Mouse (Mus musculus) stomach, embryonic 16.5 days (tissue): ENCODE data around the gene Zdhhc9. TPM values are rescaled to one million over a fixed set of nuclear protein-coding genes. Genes with fewer than 3 reads are reported as not detected.

ENCODE experiments used
- ATAC-seq: fragments of 200-750 bp; cut with Nextera tagmentation; 2 replicates; pipeline ENCODE4 v1.8.0; 2017; ENCODE audit warnings: moderate number of reproducible peaks, moderate TSS enrichment; ENCODE audit not compliant: insufficient read depth, low FRiP score
- H3K27ac ChIP-seq: fragments of 300-500 bp; sonication (generic); 2 replicates; pipeline ENCODE4 v1.5.1; 2014; ENCODE audit warnings: low read length
- H3K27me3 ChIP-seq: fragments of 300-500 bp; sonication (generic); 2 replicates; pipeline ENCODE4 v1.6.1; 2014; ENCODE audit warnings: low read length, control low read depth, mixed read lengths; ENCODE audit not compliant: control insufficient read depth, insufficient read depth
- H3K36me3 ChIP-seq: fragments of 300-500 bp; sonication (generic); 2 replicates; pipeline ENCODE4 v1.6.1; 2014; ENCODE audit warnings: low read length; ENCODE audit not compliant: control insufficient read depth, insufficient read depth
- H3K4me1 ChIP-seq: fragments of 300-500 bp; sonication (generic); 2 replicates; pipeline ENCODE4 v1.6.1; 2014; ENCODE audit warnings: low read length, control low read depth, mixed read lengths; ENCODE audit not compliant: control insufficient read depth, insufficient read depth
- H3K4me2 ChIP-seq: fragments of 300-500 bp; sonication (generic); 2 replicates; pipeline ENCODE4 v1.6.1; 2014; ENCODE audit warnings: low read depth, low read length, mixed read lengths
- H3K4me3 ChIP-seq: fragments of 300-500 bp; sonication (generic); replicated peaks from 2 replicates; pipeline ENCODE4 v1.5.1; 2014; ENCODE audit warnings: mild to moderate bottlenecking, low read length
- H3K9ac ChIP-seq: fragments of 300-500 bp; sonication (generic); 2 replicates; pipeline ENCODE4 v1.6.1; 2014; ENCODE audit warnings: low read length
- H3K9me3 ChIP-seq: fragments of 300-500 bp; sonication (generic); replicated peaks from 2 replicates; pipeline ENCODE4 v1.6.1; 2016; ENCODE audit warnings: low read length, control low read depth; ENCODE audit not compliant: control insufficient read depth
- WGBS: fragments of 180-500 bp; shearing (Covaris S2); extraction: QIAGEN DNeasy Blood & Tissue Kit; methylation state at CpG from one replicate; pipeline ENCODE4 v1.1.7; 2014; 5-methylcytosine and 5-hydroxymethylcytosine counted together
- polyA plus RNA-seq: library from polyadenylated mRNA; unstranded; fragments of >200 nt; fragmentation: Nextera tagmentation; extraction: Ambion mirVana; gene quantifications from 2 replicates; pipeline ENCODE4 v1.2.1, GENCODE M21; 2015

Gene Zdhhc9
- polyA plus RNA-seq, 1 experiment from 2014 or later: 6.1 TPM

DNA sequence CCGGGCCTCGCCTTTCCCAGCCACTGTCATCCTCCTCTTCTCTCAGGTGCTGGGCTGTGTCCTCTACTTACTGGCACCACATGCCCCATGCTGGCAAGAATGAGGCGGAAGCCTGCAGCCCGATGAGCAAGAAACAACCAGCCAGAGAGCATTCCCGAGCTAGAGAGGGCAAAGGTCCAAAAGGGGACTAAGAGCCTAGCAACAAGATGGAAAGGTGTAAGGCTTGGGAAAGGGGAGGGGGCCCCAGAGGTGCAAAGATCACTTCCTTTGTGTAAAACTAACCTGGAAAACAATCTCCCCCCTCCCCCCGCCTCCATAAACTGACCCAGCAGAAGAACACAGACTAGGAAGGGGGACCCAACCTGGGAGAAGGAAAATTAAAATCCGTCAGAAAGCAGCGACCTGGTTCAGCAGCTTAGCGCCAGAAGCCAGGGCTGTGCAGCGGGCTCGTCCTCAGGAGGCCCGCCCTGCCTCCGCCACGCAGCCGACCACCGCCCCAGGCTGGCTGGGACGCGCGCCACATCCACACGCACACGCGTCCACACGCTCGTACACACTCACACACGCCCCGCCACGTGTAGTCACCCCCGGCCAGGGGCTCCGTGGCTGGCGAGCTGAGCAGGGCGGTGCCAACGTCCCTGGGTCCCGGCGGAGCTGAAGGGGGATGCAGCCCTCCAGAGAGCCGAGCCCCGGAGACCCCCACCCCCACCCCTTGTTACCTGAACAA, 754 bp downstream of the Zdhhc9 start:
- WGBS: 9% methylated on average over 36 of the region's 36 CpGs

DNA sequence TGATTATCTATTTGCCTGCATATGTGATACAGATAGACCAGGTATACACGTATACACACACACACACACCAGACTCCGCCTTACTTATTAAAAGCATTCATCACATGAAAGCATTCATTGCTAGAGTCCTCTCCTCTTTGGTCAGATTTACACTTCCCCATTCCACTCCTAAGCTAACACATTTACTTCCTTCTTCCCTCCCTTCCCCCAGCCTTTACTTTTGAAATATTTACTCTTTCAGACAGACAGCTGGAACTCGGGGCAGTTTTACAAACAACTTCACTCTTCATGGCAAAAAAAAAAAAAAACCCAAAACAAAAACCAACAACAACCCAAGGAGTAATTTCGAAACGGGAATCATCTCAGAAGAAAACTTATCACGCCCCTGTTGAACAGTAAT, 4.2 kb downstream of the Zdhhc9 start:
- no peak for ATAC-seq

More for the DNA sequence above, 754 bp downstream of the Zdhhc9 start:
- no peaks in the 10 kb centered on the region for H3K36me3 ChIP-seq
- H3K27ac ChIP-seq: peak overlapping the region; percentile 67
- H3K4me2 ChIP-seq: peak overlapping the region; percentile 49
- H3K4me3 ChIP-seq: peak overlapping the region; percentile 72
- peak overlapping the region; percentile 74 for H3K9ac ChIP-seq
- H3K9me3 ChIP-seq: no peaks in the 10 kb centered on the region
- H3K4me1 ChIP-seq: no peaks in the 10 kb centered on the region
- peak; percentile 76 for ATAC-seq
- no peaks in the 10 kb centered on the region for H3K27me3 ChIP-seq

DNA sequence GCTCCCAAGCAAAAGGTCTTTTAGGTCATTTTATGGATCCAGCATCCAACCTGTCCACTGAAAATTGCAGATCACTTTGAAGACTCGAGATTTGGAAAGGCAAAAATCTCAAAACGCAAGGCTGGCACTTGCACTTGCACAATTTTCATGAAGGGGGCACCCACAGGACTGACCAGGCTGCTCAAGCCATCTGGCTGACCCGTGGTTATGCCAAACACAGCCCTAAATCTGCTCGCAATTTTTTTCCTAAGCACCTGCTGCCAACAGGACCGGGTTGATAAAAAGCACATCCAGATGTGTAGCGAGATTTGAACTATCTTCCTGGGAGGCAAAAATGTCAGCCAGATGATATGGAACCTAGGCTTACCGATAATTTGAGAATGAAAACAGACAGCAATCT, 4.9 kb downstream of the Zdhhc9 start:
- ATAC-seq: no peak
- Histone ChIP-seq H3K27ac (no peak overlapping the region), H3K9me3 (no peaks in the 10 kb centered on the region), H3K4me1 (no peaks in the 10 kb centered on the region), H3K4me2 (no peak overlapping the region), H3K36me3 (no peaks in the 10 kb centered on the region), H3K27me3 (no peaks in the 10 kb centered on the region), H3K4me3 (no peak overlapping the region), H3K9ac (no peak overlapping the region)
- WGBS: 77% methylated on average over 7 of the region's 7 CpGs

More for the DNA sequence above, 4.2 kb downstream of the Zdhhc9 start:
- H3K36me3 ChIP-seq: no peaks in the 10 kb centered on the region
- no peaks in the 10 kb centered on the region for H3K4me1 ChIP-seq
- peak overlapping the region; percentile 19; the same call in 1 of the 2 replicates for H3K27ac ChIP-seq
- no peaks in the 10 kb centered on the region for H3K9me3 ChIP-seq
- H3K4me2 ChIP-seq: no peak overlapping the region
- no peaks in the 10 kb centered on the region for H3K27me3 ChIP-seq
- 69% methylated on average over 6 of the region's 6 CpGs for WGBS
- H3K4me3 ChIP-seq: no peak overlapping the region
- no peak overlapping the region for H3K9ac ChIP-seq

DNA sequence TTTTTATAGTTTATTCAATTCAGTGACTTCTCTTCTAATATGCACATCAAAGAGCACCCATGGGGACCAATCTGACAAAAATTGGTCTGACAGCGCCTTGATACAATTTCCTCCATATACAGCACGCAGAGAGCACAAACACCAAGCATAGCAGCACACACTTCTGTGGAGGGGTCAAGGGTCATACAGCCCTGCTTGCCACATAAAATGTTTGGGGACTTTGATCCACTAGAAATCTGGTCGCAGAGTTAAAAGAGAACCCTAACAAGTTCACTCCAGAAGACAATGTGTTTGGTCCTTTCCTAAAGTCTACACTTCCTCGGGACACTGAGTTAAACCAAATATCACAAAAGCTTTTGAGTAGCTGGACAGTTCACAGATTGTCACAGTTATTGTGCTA, 5.7 kb downstream of the Zdhhc9 start:
- Histone ChIP-seq H3K4me2 (no peak overlapping the region), H3K4me3 (no peak overlapping the region), H3K36me3 (no peaks in the 10 kb centered on the region), H3K9ac (no peak overlapping the region), H3K27me3 (no peaks in the 10 kb centered on the region), H3K4me1 (no peaks in the 10 kb centered on the region), H3K27ac (no peak overlapping the region), H3K9me3 (no peaks in the 10 kb centered on the region)
- 71% methylated on average over 4 of the region's 4 CpGs for WGBS
- no peak for ATAC-seq

DNA sequence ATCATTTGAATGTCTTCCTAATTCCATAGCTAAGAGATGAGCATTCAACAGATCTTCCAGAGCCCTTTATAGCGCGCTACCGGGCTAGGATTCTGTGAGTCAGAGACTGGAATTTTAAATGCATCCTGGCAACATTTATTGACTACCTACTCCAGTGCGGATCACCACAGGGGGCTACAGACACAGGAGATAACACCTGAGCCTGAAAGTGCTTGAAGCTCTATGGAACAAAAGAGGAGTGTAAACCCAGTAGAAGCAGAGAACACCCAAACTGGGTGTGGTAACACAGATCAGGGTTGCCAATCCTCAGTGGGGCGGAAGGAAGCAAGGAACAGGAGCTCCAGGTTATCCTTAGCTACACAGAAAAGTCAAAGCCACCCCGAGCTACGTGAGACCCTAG, 6.2 kb downstream of the Zdhhc9 start:
- Histone ChIP-seq H3K27me3 (no peaks in the 10 kb centered on the region), H3K36me3 (no peaks in the 10 kb centered on the region), H3K9ac (no peak overlapping the region), H3K4me2 (no peak overlapping the region), H3K27ac (no peak overlapping the region), H3K9me3 (no peaks in the 10 kb centered on the region), H3K4me3 (no peak overlapping the region), H3K4me1 (no peaks in the 10 kb centered on the region)
- WGBS: 81% methylated on average over 7 of the region's 7 CpGs
- ATAC-seq: no peak

DNA sequence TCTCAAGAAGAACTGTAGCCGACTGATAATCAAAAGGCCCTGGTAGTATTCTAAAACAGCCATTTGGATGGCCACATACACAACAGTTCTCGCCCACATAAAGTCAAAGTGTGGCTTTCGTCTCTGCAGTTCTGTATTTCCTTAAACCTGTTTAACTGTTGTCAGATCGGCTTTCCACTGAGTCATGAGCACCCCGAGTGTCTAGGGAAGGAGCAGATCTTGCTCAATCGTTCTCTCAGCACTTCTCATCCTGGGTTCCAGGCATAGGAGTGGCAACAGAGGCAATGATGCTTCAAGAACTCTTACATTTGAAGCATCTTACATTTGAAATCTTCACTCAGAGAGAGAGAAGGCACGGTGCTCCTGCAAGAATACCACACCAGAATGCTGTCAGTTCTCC, 6.7 kb downstream of the Zdhhc9 start:
- Histone ChIP-seq H3K27me3 (no peaks in the 10 kb centered on the region), H3K27ac (no peak overlapping the region), H3K9me3 (no peaks in the 10 kb centered on the region), H3K9ac (no peak overlapping the region), H3K4me2 (no peak overlapping the region), H3K4me3 (no peak overlapping the region), H3K4me1 (no peaks in the 10 kb centered on the region), H3K36me3 (no peaks in the 10 kb centered on the region)
- 77% methylated on average over 7 of the region's 7 CpGs for WGBS
- ATAC-seq: no peak

DNA sequence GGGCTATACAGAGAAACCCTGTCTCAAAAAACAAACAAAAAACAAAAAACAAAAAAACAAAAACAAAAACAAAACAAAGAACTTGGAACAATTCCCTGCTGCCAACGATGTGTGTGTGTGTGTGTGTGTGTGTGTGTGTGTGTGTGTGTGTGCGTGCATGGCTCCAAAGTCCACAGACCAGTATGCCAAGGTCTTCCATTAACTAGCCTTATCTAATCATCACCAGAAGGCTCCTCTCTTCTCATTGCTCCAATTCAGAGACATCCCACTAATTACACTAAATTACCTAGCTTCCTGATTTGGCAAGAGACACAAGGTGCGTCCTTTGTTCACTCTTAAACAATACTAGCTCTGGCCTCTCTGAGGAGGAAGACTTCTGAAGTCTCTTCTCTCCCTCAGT, 8.0 kb downstream of the Zdhhc9 start:
- no peak overlapping the region for H3K27ac ChIP-seq
- H3K36me3 ChIP-seq: no peaks in the 10 kb centered on the region
- H3K27me3 ChIP-seq: no peaks in the 10 kb centered on the region
- ATAC-seq: no peak
- H3K4me1 ChIP-seq: no peaks in the 10 kb centered on the region
- H3K4me2 ChIP-seq: no peak overlapping the region
- H3K9ac ChIP-seq: no peak overlapping the region
- 74% methylated on average over 3 of the region's 3 CpGs for WGBS
- no peak overlapping the region for H3K4me3 ChIP-seq
- no peaks in the 10 kb centered on the region for H3K9me3 ChIP-seq

DNA sequence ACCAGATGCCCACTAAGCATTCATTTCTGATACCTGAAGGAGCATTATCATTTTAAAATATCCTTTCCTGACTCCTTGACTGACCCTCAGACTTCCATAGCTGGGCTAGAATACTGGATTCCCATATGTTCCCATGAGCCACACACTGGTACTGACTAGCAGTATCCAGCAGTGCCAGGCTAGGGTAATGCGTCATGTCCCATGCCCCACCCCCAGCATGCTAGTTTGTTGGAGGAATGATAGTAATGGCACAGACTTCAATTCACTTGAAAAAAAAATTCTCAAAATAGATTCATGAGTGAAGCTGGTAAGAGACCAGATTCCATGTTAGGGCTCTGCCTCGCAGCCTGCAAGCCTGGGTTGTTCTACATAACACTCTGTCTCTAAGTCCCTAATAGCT, 9.7 kb downstream of the Zdhhc9 start:
- Histone ChIP-seq H3K4me2 (no peak overlapping the region), H3K27ac (no peak overlapping the region), H3K4me3 (no peak overlapping the region), H3K4me1 (no peaks in the 10 kb centered on the region), H3K9ac (no peak overlapping the region), H3K27me3 (no peaks in the 10 kb centered on the region), H3K9me3 (no peaks in the 10 kb centered on the region), H3K36me3 (no peaks in the 10 kb centered on the region)
- ATAC-seq: no peak
- 96% methylated on average over 2 of the region's 2 CpGs for WGBS

DNA sequence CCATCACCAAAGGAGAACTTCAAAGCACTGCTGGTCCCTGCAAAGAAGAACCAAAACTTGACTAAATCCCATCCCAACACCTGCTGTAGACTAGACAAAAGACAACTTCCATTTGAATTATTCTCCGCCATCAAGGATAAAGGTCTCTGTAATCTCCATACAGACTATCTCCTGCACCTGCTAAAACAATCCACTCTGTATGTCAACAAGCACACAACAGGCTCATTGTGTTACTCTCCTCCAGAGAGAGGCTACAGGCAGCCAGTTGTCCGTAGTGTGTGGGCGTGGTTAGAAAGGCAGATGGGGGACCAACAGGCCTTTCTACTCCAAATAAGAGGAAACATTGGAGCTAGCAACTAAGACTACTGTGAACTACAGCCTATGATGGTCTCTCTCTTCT, 10.8 kb downstream of the Zdhhc9 start:
- Histone ChIP-seq H3K4me3 (no peak overlapping the region), H3K36me3 (no peaks in the 10 kb centered on the region), H3K9ac (no peak overlapping the region), H3K27ac (no peak overlapping the region), H3K4me1 (no peaks in the 10 kb centered on the region), H3K4me2 (no peak overlapping the region), H3K9me3 (no peaks in the 10 kb centered on the region), H3K27me3 (no peaks in the 10 kb centered on the region)
- WGBS: 91% methylated on average over 3 of the region's 3 CpGs
- no peak for ATAC-seq
